Mouse (Mus musculus) myocyte (in vitro differentiated cells): ENCODE data around the gene Taf5.

ENCODE experiments used
- CEBPB ChIP-seq: IDR thresholded peaks from 2 replicates; pipeline ENCODE4 v1.6.1; 2011; ENCODE audit warnings: mild to moderate bottlenecking, moderate library complexity; ENCODE audit not compliant: poor library complexity, insufficient read depth, severe bottlenecking
- E2F4 ChIP-seq: IDR thresholded peaks from one replicate; pipeline ENCODE4 v1.6.1; 2011; ENCODE audit warnings: mild to moderate bottlenecking, control low read depth, moderate library complexity; ENCODE audit not compliant: insufficient read depth
- MAX ChIP-seq: IDR thresholded peaks from one replicate; pipeline ENCODE4 v1.6.1; 2011; ENCODE audit warnings: low read depth, mild to moderate bottlenecking, control low read depth
- MYOG ChIP-seq, 3 experiments: IDR thresholded peaks; one replicate each; pipeline ENCODE4 v1.6.1; 2011; ENCODE audit warnings: control low read depth in 2 of 3, low read depth in 2 of 3, mild to moderate bottlenecking in 2 of 3; ENCODE audit not compliant: insufficient read length in 2 of 3, control insufficient read depth in 1 of 3, insufficient read depth in 1 of 3
- POLR2A ChIP-seq: IDR thresholded peaks from one replicate; pipeline ENCODE4 v1.6.1; 2011; ENCODE audit warnings: low read depth, mild to moderate bottlenecking, control low read depth, moderate library complexity; ENCODE audit not compliant: insufficient read length
- SRF ChIP-seq: IDR thresholded peaks from one replicate; pipeline ENCODE4 v1.6.1; 2011; ENCODE audit warnings: low read depth; ENCODE audit not compliant: control insufficient read depth, insufficient read length
- TCF12 ChIP-seq: IDR thresholded peaks from one replicate; pipeline ENCODE4 v1.6.1; 2011; ENCODE audit warnings: mild to moderate bottlenecking, control low read depth; ENCODE audit not compliant: poor library complexity, insufficient read depth, severe bottlenecking
- TCF3 ChIP-seq: IDR thresholded peaks from one replicate; pipeline ENCODE4 v1.6.1; 2011; ENCODE audit warnings: low read depth, control low read depth; ENCODE audit not compliant: insufficient read length
- USF1 ChIP-seq: IDR thresholded peaks from one replicate; pipeline ENCODE4 v1.6.1; 2011; ENCODE audit warnings: low read depth, mild to moderate bottlenecking, control low read depth, moderate library complexity

GRCm38 (mm10) chr19:47049840-47050239 is 17.7 kb upstream of the Taf5 start:
- TF ChIP-seq CEBPB (no peak), USF1 (no peak), SRF (no peak), MAX (no peak), TCF12 (no peak), E2F4 (no peak), TCF3 (no peak), POLR2A (no peak), MYOG (IDR thresholded peaks at IDR 0.05; ENCODE audit: control insufficient read depth in 1 of 3, insufficient read depth in 1 of 3, insufficient read length in 2 of 3, low read depth in 2 of 3) (no peak)
